Mouse (Mus musculus): Measurements from ENCODE around the gene Trmt13. TPM values are rescaled to one million over a fixed set of nuclear protein-coding genes. Genes with fewer than 3 reads are reported as not detected.

Gene Trmt13
- total and polyA plus RNA-seq, 3 experiments: 3.8 to 42.9 (median 35.8) TPM

GRCm38 (mm10) chr3:116547430-116547829, 67.0 kb downstream of the Trmt13 start:
- Histone ChIP-seq H3K4me1 (ENCODE audit: insufficient read depth, low read depth, low read length) (no peaks in the 10 kb centered on the region), H3K27me3 (ENCODE audit: insufficient read depth, low read length) (no peaks in the 10 kb centered on the region), H3K36me3 (replicated peaks) (peaks cover 42% of the 10 kb centered on the region), H3K4me3 (ENCODE audit: low read depth, low read length) (no peak overlapping the region), H3K9me3 (replicated peaks) (peaks cover 5% of the 10 kb centered on the region; the same call in 1 of the 2 replicates)
- TF ChIP-seq TAL1 (conservative IDR thresholded peaks at IDR 0.05; ENCODE audit: low read depth, low read length): no peak
- TF ChIP-seq CTCF (IDR thresholded peaks at IDR 0.05; ENCODE audit: low read depth, low read length): no peak
- no peak for TF ChIP-seq POLR2AphosphoS5 (IDR thresholded peaks at IDR 0.05; ENCODE audit: insufficient replicate concordance, low read depth, low read length)
- TF ChIP-seq GATA1 (IDR thresholded peaks at IDR 0.05; ENCODE audit: borderline replicate concordance, low read length): no peak
- TF ChIP-seq GATA2 (IDR thresholded peaks at IDR 0.05; ENCODE audit: borderline replicate concordance, low read depth, low read length): no peak
- ATAC-seq (ENCODE audit: extremely low read depth, insufficient number of reproducible peaks, low FRiP score, poor library complexity, severe bottlenecking): no peak
- DNase-seq (ENCODE audit: low spot score): no peak

- ATAC-seq (ENCODE audit: extremely low read depth, insufficient number of reproducible peaks, low FRiP score, poor library complexity, severe bottlenecking): no peak
- DNase-seq (ENCODE audit: low spot score): no peak
- Histone ChIP-seq H3K36me3 (replicated peaks) (peaks cover 69% of the 10 kb centered on the region), H3K4me3 (ENCODE audit: low read depth, low read length) (no peak overlapping the region), H3K4me1 (ENCODE audit: insufficient read depth, low read depth, low read length) (no peaks in the 10 kb centered on the region), H3K27me3 (ENCODE audit: insufficient read depth, low read length) (no peaks in the 10 kb centered on the region), H3K9me3 (replicated peaks) (no peaks in the 10 kb centered on the region)
- no peak for TF ChIP-seq GATA1 (IDR thresholded peaks at IDR 0.05; ENCODE audit: borderline replicate concordance, low read length)
- TF ChIP-seq TAL1 (conservative IDR thresholded peaks at IDR 0.05; ENCODE audit: low read depth, low read length): no peak
- no peak for TF ChIP-seq GATA2 (IDR thresholded peaks at IDR 0.05; ENCODE audit: borderline replicate concordance, low read depth, low read length)
- no peak for TF ChIP-seq POLR2AphosphoS5 (IDR thresholded peaks at IDR 0.05; ENCODE audit: insufficient replicate concordance, low read depth, low read length)
- TF ChIP-seq CTCF (IDR thresholded peaks at IDR 0.05; ENCODE audit: low read depth, low read length): no peak
These were observed 71.9 kb downstream of the Trmt13 start for GRCm38 (mm10) chr3:116542532-116542931.

GRCm38 (mm10) chr3:116542070-116542469, 72.3 kb downstream of the Trmt13 start:
- TF ChIP-seq GATA1 (IDR thresholded peaks at IDR 0.05; ENCODE audit: borderline replicate concordance, low read length) (no peak), GATA2 (IDR thresholded peaks at IDR 0.05; ENCODE audit: borderline replicate concordance, low read depth, low read length) (no peak), CTCF (IDR thresholded peaks at IDR 0.05; ENCODE audit: low read depth, low read length) (no peak), TAL1 (conservative IDR thresholded peaks at IDR 0.05; ENCODE audit: low read depth, low read length) (no peak), POLR2AphosphoS5 (IDR thresholded peaks at IDR 0.05; ENCODE audit: insufficient replicate concordance, low read depth, low read length) (no peak)
- H3K36me3 ChIP-seq (replicated peaks): peaks cover 69% of the 10 kb centered on the region
- no peaks in the 10 kb centered on the region for H3K9me3 ChIP-seq (replicated peaks)
- no peak overlapping the region for H3K4me3 ChIP-seq (ENCODE audit: low read depth, low read length)
- no peaks in the 10 kb centered on the region for H3K27me3 ChIP-seq (ENCODE audit: insufficient read depth, low read length)
- no peaks in the 10 kb centered on the region for H3K4me1 ChIP-seq (ENCODE audit: insufficient read depth, low read depth, low read length)
- DNase-seq (ENCODE audit: low spot score): no peak
- ATAC-seq (ENCODE audit: extremely low read depth, insufficient number of reproducible peaks, low FRiP score, poor library complexity, severe bottlenecking): no peak

- Histone ChIP-seq H3K4me1 (ENCODE audit: insufficient read depth, low read depth, low read length) (no peaks in the 10 kb centered on the region), H3K4me3 (ENCODE audit: low read depth, low read length) (no peak overlapping the region), H3K27me3 (ENCODE audit: insufficient read depth, low read length) (no peaks in the 10 kb centered on the region), H3K36me3 (replicated peaks) (peaks cover 76% of the 10 kb centered on the region), H3K9me3 (replicated peaks) (no peaks in the 10 kb centered on the region)
- no peak for DNase-seq (ENCODE audit: low spot score)
- ATAC-seq (ENCODE audit: extremely low read depth, insufficient number of reproducible peaks, low FRiP score, poor library complexity, severe bottlenecking): no peak
- TF ChIP-seq TAL1 (conservative IDR thresholded peaks at IDR 0.05; ENCODE audit: low read depth, low read length) (no peak), CTCF (IDR thresholded peaks at IDR 0.05; ENCODE audit: low read depth, low read length) (no peak), GATA1 (IDR thresholded peaks at IDR 0.05; ENCODE audit: borderline replicate concordance, low read length) (no peak), POLR2AphosphoS5 (IDR thresholded peaks at IDR 0.05; ENCODE audit: insufficient replicate concordance, low read depth, low read length) (no peak), GATA2 (IDR thresholded peaks at IDR 0.05; ENCODE audit: borderline replicate concordance, low read depth, low read length) (no peak)
These were observed 77.2 kb downstream of the Trmt13 start for GRCm38 (mm10) chr3:116537200-116537573.

GRCm38 (mm10) chr3:116536428-116537199, 77.8 kb downstream of the Trmt13 start:
- H3K36me3 ChIP-seq (replicated peaks): peaks cover 70% of the 10 kb centered on the region
- TF ChIP-seq GATA2 (IDR thresholded peaks at IDR 0.05; ENCODE audit: borderline replicate concordance, low read depth, low read length) (no peak), POLR2AphosphoS5 (IDR thresholded peaks at IDR 0.05; ENCODE audit: insufficient replicate concordance, low read depth, low read length) (no peak), TAL1 (conservative IDR thresholded peaks at IDR 0.05; ENCODE audit: low read depth, low read length) (no peak), GATA1 (IDR thresholded peaks at IDR 0.05; ENCODE audit: borderline replicate concordance, low read length) (no peak), CTCF (IDR thresholded peaks at IDR 0.05; ENCODE audit: low read depth, low read length) (no peak)
- no peaks in the 10 kb centered on the region for H3K4me1 ChIP-seq (ENCODE audit: insufficient read depth, low read depth, low read length)
- no peaks in the 10 kb centered on the region for H3K9me3 ChIP-seq (replicated peaks)
- H3K4me3 ChIP-seq (ENCODE audit: low read depth, low read length): no peak overlapping the region
- ATAC-seq (ENCODE audit: extremely low read depth, insufficient number of reproducible peaks, low FRiP score, poor library complexity, severe bottlenecking) (no peak), DNase-seq (ENCODE audit: low spot score) (no peak)
- H3K27me3 ChIP-seq (ENCODE audit: insufficient read depth, low read length): no peaks in the 10 kb centered on the region

Other genes starting within 250 kb of the Trmt13 start
- gene Cdc14a, start 190.6 kb downstream of the Trmt13 start, total RNA-seq (2014; fragmentation: Nextera tagmentation): 24.0 and 29.9 TPM in 2 replicates
- gene Cdc14a, start 190.6 kb downstream of the Trmt13 start, total RNA-seq (2017): 16.9 and 18.9 TPM in 2 replicates
- gene Cdc14a, start 190.6 kb downstream of the Trmt13 start, polyA plus RNA-seq (2012): 9.3 and 9.6 TPM in 2 replicates
- 31.6 and 47.9 TPM in 2 replicates for gene Rtca, start 106.4 kb downstream of the Trmt13 start, total RNA-seq (2014; fragmentation: Nextera tagmentation)
- 32.1 and 36.8 TPM in 2 replicates for gene Rtca, start 106.4 kb downstream of the Trmt13 start, total RNA-seq (2017)
- gene Rtca, start 106.4 kb downstream of the Trmt13 start, polyA plus RNA-seq (2012): 36.7 and 40.3 TPM in 2 replicates
- 9.5 and 16.3 TPM in 2 replicates for gene Dbt, start 101.5 kb downstream of the Trmt13 start, total RNA-seq (2014; fragmentation: Nextera tagmentation)
- 6.4 and 6.8 TPM in 2 replicates for gene Dbt, start 101.5 kb downstream of the Trmt13 start, total RNA-seq (2017)
- 0.35 and 0.69 TPM in 2 replicates for gene Dbt, start 101.5 kb downstream of the Trmt13 start, polyA plus RNA-seq (2012)
- gene Lrrc39, start 51.6 kb downstream of the Trmt13 start, total RNA-seq (2014; fragmentation: Nextera tagmentation): 2.0 and 4.2 TPM in 2 replicates
- 1.7 and 2.2 TPM in 2 replicates for gene Lrrc39, start 51.6 kb downstream of the Trmt13 start, total RNA-seq (2017)
- not detected in 2 replicates for gene Lrrc39, start 51.6 kb downstream of the Trmt13 start, polyA plus RNA-seq (2012)
- 58.1 and 74.3 TPM in 2 replicates for gene Sass6, start 19.6 kb downstream of the Trmt13 start, total RNA-seq (2014; fragmentation: Nextera tagmentation)
- 37.6 and 39.6 TPM in 2 replicates for gene Sass6, start 19.6 kb downstream of the Trmt13 start, total RNA-seq (2017)
- gene Sass6, start 19.6 kb downstream of the Trmt13 start, polyA plus RNA-seq (2012): 6.6 and 7.6 TPM in 2 replicates
- gene Mfsd14a, start 48.1 kb upstream of the Trmt13 start, total RNA-seq (2014; fragmentation: Nextera tagmentation): 73.6 and 75.9 TPM in 2 replicates
- 86.5 and 87.0 TPM in 2 replicates for gene Mfsd14a, start 48.1 kb upstream of the Trmt13 start, total RNA-seq (2017)
- 12.4 and 15.0 TPM in 2 replicates for gene Mfsd14a, start 48.1 kb upstream of the Trmt13 start, polyA plus RNA-seq (2012)
- not detected in 2 replicates for gene Gm43191, start 66.7 kb upstream of the Trmt13 start, total RNA-seq (2014; fragmentation: Nextera tagmentation)
- gene Gm43191, start 66.7 kb upstream of the Trmt13 start, total RNA-seq (2017): not detected in 2 replicates
- gene Gm43191, start 66.7 kb upstream of the Trmt13 start, polyA plus RNA-seq (2012): not detected in 2 replicates
- 52.6 and 54.6 TPM in 2 replicates for gene Slc35a3, start 98.2 kb upstream of the Trmt13 start, total RNA-seq (2014; fragmentation: Nextera tagmentation)
- gene Slc35a3, start 98.2 kb upstream of the Trmt13 start, total RNA-seq (2017): 56.8 and 60.9 TPM in 2 replicates
- 11.3 and 13.4 TPM in 2 replicates for gene Slc35a3, start 98.2 kb upstream of the Trmt13 start, polyA plus RNA-seq (2012)
- 33.6 and 38.7 TPM in 2 replicates for gene Agl, start 193.6 kb upstream of the Trmt13 start, total RNA-seq (2014; fragmentation: Nextera tagmentation)
- 13.5 and 15.1 TPM in 2 replicates for gene Agl, start 193.6 kb upstream of the Trmt13 start, total RNA-seq (2017)
- 1.3 and 1.7 TPM in 2 replicates for gene Agl, start 193.6 kb upstream of the Trmt13 start, polyA plus RNA-seq (2012)
- 99.0 and 105 TPM in 2 replicates for gene Frrs1, start 244.9 kb upstream of the Trmt13 start, total RNA-seq (2014; fragmentation: Nextera tagmentation)
- 33.5 and 37.1 TPM in 2 replicates for gene Frrs1, start 244.9 kb upstream of the Trmt13 start, total RNA-seq (2017)
- gene Frrs1, start 244.9 kb upstream of the Trmt13 start, polyA plus RNA-seq (2012): 8.7 and 26.1 TPM in 2 replicates